Comparison of ENCODE assay signal across 25 mouse cellular contexts in the genomic region with DNA sequence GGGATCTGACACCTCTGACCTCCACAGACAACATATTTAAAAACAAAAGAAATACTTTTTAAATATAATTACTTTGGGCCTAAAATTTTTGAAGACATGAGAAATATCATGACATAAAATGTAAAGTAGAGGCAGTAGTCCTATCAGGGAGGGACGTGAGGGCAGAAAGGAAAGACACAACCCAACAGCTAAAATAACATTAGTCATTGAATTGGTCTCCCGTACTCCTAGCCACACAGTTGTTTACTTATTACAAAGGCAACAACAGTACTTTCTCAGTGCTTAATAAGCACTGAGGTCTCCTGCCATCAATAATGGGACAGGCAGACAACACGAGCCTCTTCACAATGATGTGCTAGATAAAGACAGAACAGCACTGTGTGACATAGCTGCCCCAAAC. TPM values are rescaled to one million over a fixed set of nuclear protein-coding genes. Genes with fewer than 3 reads are reported as not detected.
DNase-seq lines count a peak whose midpoint lies in the region; ATAC-seq and TF ChIP-seq lines count a peak whose summit lies in the region.
"Had no signal": no experiment of that assay in that cellular context is flagged by ENCODE, and none has a peak within 500 bp of the region (broad histone marks: within the 10 kb centered on the region; RNA-seq: fewer than 3 reads in every experiment).

No protein-coding gene starts in this region.

- H3K79me3 ChIP-seq in C2C12 (ENCODE audit: low read depth), result peaks cover 86% of the 10 kb centered on the region

- H3K4me1 ChIP-seq in heart, embryonic 10.5 days, result peaks cover 68% of the 10 kb centered on the region
- H3K4me1 ChIP-seq in heart, embryonic 13.5 days, result peaks cover 88% of the 10 kb centered on the region
- H3K4me1 ChIP-seq in heart, postnatal 0 days (ENCODE audit: control insufficient read depth, insufficient read depth), result peaks cover 28% of the 10 kb centered on the region
- H3K4me1 ChIP-seq in hindbrain, embryonic 11.5 days (replicated peaks; ENCODE audit: control insufficient read depth, insufficient read depth, low read length), result no peaks in the 10 kb centered on the region
- H3K4me1 ChIP-seq: hindbrain, embryonic 15.5 days had no signal

- no peak for TF ChIP-seq EP300 in heart, postnatal 0 days (IDR thresholded peaks at IDR 0.05; ENCODE audit: low read depth)

- no peak overlapping the region for H3K9ac ChIP-seq in heart, embryonic 13.5 days
- H3K9ac ChIP-seq in heart, postnatal 0 days (replicated peaks; ENCODE audit: low read depth, low read length), result no peak overlapping the region
- H3K9ac ChIP-seq in hindbrain, embryonic 11.5 days (ENCODE audit: low read depth, low read length), result no peak overlapping the region
- H3K9ac ChIP-seq: forebrain, postnatal 0 days; hindbrain, embryonic 12.5 days; hindbrain, embryonic 15.5 days had no signal

- DNase-seq in heart, embryonic 10.5 days (ENCODE audit: low spot score), result no peak
- no peak for DNase-seq in heart, adult 18-20 months
- no peak for DNase-seq in heart, postnatal 4 days
- no peak for DNase-seq in heart, postnatal 0 days (ENCODE audit: low spot score)
- no peak for DNase-seq in heart, adult 9 months (ENCODE audit: low spot score in 2 of 2)
- DNase-seq in hindbrain, embryonic 11.5 days (ENCODE audit: low spot score), result no peak
- DNase-seq: adrenal gland, postnatal 10 days; adrenal gland, postnatal 36 days; cerebellum, adult 18-20 months; cerebellum, adult 9-10 months; cerebellum, postnatal 14 days; forebrain, postnatal 0 days; gastrocnemius, adult 2 months; gastrocnemius, postnatal 14 days; heart, postnatal 14 days; kidney, adult 2 months had no signal

- peaks cover 100% of the 10 kb centered on the region for H3K79me2 ChIP-seq in C2C12 (ENCODE audit: control insufficient read depth, insufficient read depth)

- H3K27ac ChIP-seq in heart, embryonic 10.5 days, result 0 out of 2 replicates have a peak overlapping the region, but pooled peaks have one; percentile 47
- H3K27ac ChIP-seq in heart, embryonic 13.5 days (replicated peaks), result peak overlapping the region; percentile 56; the same call in 1 of the 2 replicates
- 0 out of 2 replicates have a peak overlapping the region, but pooled peaks have one; percentile 26 for H3K27ac ChIP-seq in heart, postnatal 0 days (ENCODE audit: low read depth)
- H3K27ac ChIP-seq in hindbrain, embryonic 11.5 days (ENCODE audit: low read depth, low read length), result no peak overlapping the region
- H3K27ac ChIP-seq: gastrocnemius, adult 2 months; hindbrain, embryonic 12.5 days; hindbrain, embryonic 15.5 days had no signal

- no peak overlapping the region for H3ac ChIP-seq in C2C12 (ENCODE audit: control insufficient read depth, insufficient read length, low read depth)

- H3K27me3 ChIP-seq in heart, embryonic 10.5 days (ENCODE audit: insufficient read depth, poor library complexity, severe bottlenecking), result no peaks in the 10 kb centered on the region
- no peaks in the 10 kb centered on the region for H3K27me3 ChIP-seq in heart, embryonic 13.5 days (replicated peaks)
- H3K27me3 ChIP-seq in heart, postnatal 0 days (ENCODE audit: control insufficient read depth, insufficient read depth, low read length), result no peaks in the 10 kb centered on the region
- H3K27me3 ChIP-seq in C2C12 (ENCODE audit: control insufficient read depth, insufficient read depth, insufficient read length), result no peaks in the 10 kb centered on the region
- H3K27me3 ChIP-seq in hindbrain, embryonic 11.5 days (ENCODE audit: control insufficient read depth, insufficient read depth, low read length), result no peaks in the 10 kb centered on the region
- H3K27me3 ChIP-seq: CH12.LX; hindbrain, embryonic 12.5 days; hindbrain, embryonic 15.5 days; Patski had no signal

- no peak overlapping the region for H3K4me3 ChIP-seq in heart, embryonic 10.5 days
- no peak overlapping the region for H3K4me3 ChIP-seq in heart, embryonic 13.5 days
- no peak overlapping the region for H3K4me3 ChIP-seq in heart, postnatal 0 days (ENCODE audit: low read depth, low read length)
- no peak overlapping the region for H3K4me3 ChIP-seq in C2C12 (ENCODE audit: insufficient read depth, poor library complexity, severe bottlenecking)
- no peak overlapping the region for H3K4me3 ChIP-seq in hindbrain, embryonic 11.5 days (ENCODE audit: low read depth, low read length)
- H3K4me3 ChIP-seq: gastrocnemius, adult 2 months; hindbrain, embryonic 12.5 days; hindbrain, embryonic 15.5 days had no signal

- TF ChIP-seq CTCF in heart, postnatal 0 days (IDR thresholded peaks at IDR 0.05; ENCODE audit: low read depth), result no peak
- no peak for TF ChIP-seq CTCF in C2C12 (IDR thresholded peaks at IDR 0.05; ENCODE audit: control insufficient read depth, insufficient read depth, insufficient read length)

- H3K4me2 ChIP-seq in heart, embryonic 13.5 days, result no peak overlapping the region
- no peak overlapping the region for H3K4me2 ChIP-seq in heart, postnatal 0 days (ENCODE audit: low read depth, low read length)
- H3K4me2 ChIP-seq in hindbrain, embryonic 11.5 days (replicated peaks; ENCODE audit: low read depth, low read length), result no peak overlapping the region
- H3K4me2 ChIP-seq: hindbrain, embryonic 12.5 days; hindbrain, embryonic 15.5 days had no signal

- no peak for ATAC-seq in heart, embryonic 13.5 days (ENCODE audit: extremely low read depth, insufficient number of reproducible peaks, low FRiP score, low TSS enrichment)
- ATAC-seq in heart, postnatal 0 days (ENCODE audit: insufficient read depth, low read depth), result no peak
- no peak for ATAC-seq in hindbrain, embryonic 11.5 days (ENCODE audit: low FRiP score)
- ATAC-seq: forebrain, embryonic 14.5 days; forebrain, postnatal 0 days; intestine, postnatal 0 days; Patski had no signal

- no peaks in the 10 kb centered on the region for H3K9me3 ChIP-seq in heart, embryonic 10.5 days
- H3K9me3 ChIP-seq in heart, embryonic 13.5 days, result no peaks in the 10 kb centered on the region
- no peaks in the 10 kb centered on the region for H3K9me3 ChIP-seq in heart, postnatal 0 days (replicated peaks; ENCODE audit: control insufficient read depth, low read length)
- H3K9me3 ChIP-seq in hindbrain, embryonic 11.5 days (ENCODE audit: control insufficient read depth, low read length), result no peaks in the 10 kb centered on the region
- H3K9me3 ChIP-seq: G1E; hindbrain, embryonic 12.5 days; hindbrain, embryonic 15.5 days had no signal

- WGBS in heart, embryonic 10.5 days, result 37% methylated on average over 3 of the region's 3 CpGs
- WGBS in heart, embryonic 13.5 days, result 33% methylated on average over 3 of the region's 3 CpGs
- WGBS in heart, postnatal 0 days, result 32% methylated on average over 3 of the region's 3 CpGs
- 47% methylated on average over 3 of the region's 3 CpGs for WGBS in hindbrain, embryonic 11.5 days

- H3K36me3 ChIP-seq in heart, embryonic 10.5 days, result no peaks in the 10 kb centered on the region
- no peaks in the 10 kb centered on the region for H3K36me3 ChIP-seq in heart, embryonic 13.5 days
- H3K36me3 ChIP-seq in heart, postnatal 0 days (replicated peaks; ENCODE audit: control insufficient read depth, insufficient read depth, low read length), result no peaks in the 10 kb centered on the region
- no peaks in the 10 kb centered on the region for H3K36me3 ChIP-seq in C2C12 (ENCODE audit: control insufficient read depth, insufficient read depth)
- no peaks in the 10 kb centered on the region for H3K36me3 ChIP-seq in hindbrain, embryonic 11.5 days (ENCODE audit: control insufficient read depth, insufficient read depth, low read length)
- H3K36me3 ChIP-seq: G1E; hindbrain, embryonic 12.5 days; hindbrain, embryonic 15.5 days had no signal

TF ChIP-seq in C2C12, 6 proteins besides CTCF, POLR2A, EP300 and RAD21:
- no peak for TF ChIP-seq USF1 (IDR thresholded peaks at IDR 0.05; ENCODE audit: low read depth)
- peak; percentile 85 for TF ChIP-seq MYOD1 (IDR thresholded peaks at IDR 0.05; ENCODE audit: control insufficient read depth, insufficient read length, low read depth)
TF ChIP-seq in C2C12: peak in this region for 1.

RNA-seq across cellular contexts. Expression of a gene that starts 16.2 kb away (rescaled TPM):
- polyA plus RNA-seq in heart, embryonic 10.5 days (2016; fragmentation: Nextera tagmentation; extraction: Ambion mirVana), result 51.8 and 57.5 TPM in 2 replicates
- 10 to 100 TPM; 48.8 to 55.6 TPM for total RNA-seq in heart, adult 18-20 months (2021)
- polyA plus RNA-seq in heart, embryonic 13.5 days (2015; fragmentation: Nextera tagmentation; extraction: Ambion mirVana), result 47.2 and 48.0 TPM in 2 replicates
- total RNA-seq in heart, postnatal 4 days (2021), result 10 to 100 TPM; 61.7 to 62.6 TPM
- total RNA-seq in heart, postnatal 0 days (2014; rRNA removed; ENCODE audit: low replicate concordance), result 72.8 and 137 TPM in 2 replicates
- polyA plus RNA-seq in heart, postnatal 0 days (2015; fragmentation: Nextera tagmentation; extraction: Ambion mirVana), result 37.4 and 39.4 TPM in 2 replicates
- polyA plus RNA-seq in C2C12 (2012; fragmentation: generic; extraction: Trizol), result 55.3 TPM
- 24.3 and 26.7 TPM in 2 replicates for polyA plus RNA-seq in hindbrain, embryonic 11.5 days (2014; fragmentation: Nextera tagmentation; extraction: Ambion mirVana)
- polyA plus RNA-seq: G1E had no signal
